Mouse (Mus musculus) kidney, adult 18-20 months (tissue): ENCODE data around the gene Plac8.
A peak's percentile ranks its signal among the peaks of the same experiment; 100 is the strongest.

Experiments
- DNase-seq: peaks from one replicate; pipeline ENCODE4 v3.0.0; 2021

Gene Plac8

DNA sequence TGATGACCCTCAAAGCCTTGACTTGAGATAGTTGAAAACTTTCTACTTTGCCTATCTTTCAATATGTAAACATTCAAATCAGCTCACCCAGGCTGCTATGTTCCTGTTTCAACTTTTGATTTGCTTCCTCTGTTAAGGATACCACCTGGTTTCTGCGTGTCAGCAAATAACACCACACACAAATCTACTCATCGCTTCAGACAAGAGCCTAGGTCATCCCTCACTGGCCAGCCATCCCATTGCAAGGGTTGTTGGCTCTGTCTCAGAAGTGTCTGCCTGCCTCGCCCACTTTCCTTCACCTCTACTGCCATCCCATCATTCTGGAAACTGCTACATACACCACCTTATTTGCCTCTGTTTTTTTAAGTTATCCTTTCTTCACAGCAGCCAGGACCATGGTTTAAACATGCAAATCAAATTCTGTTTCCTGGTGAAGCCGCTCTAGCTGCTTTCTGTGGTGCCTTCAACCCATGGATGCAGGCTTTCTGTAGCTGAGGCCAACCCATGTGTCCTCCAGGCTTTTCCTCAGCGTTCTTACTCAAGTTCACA, 6.9 kb upstream of the Plac8 start:
- DNase-seq = no peak

DNA sequence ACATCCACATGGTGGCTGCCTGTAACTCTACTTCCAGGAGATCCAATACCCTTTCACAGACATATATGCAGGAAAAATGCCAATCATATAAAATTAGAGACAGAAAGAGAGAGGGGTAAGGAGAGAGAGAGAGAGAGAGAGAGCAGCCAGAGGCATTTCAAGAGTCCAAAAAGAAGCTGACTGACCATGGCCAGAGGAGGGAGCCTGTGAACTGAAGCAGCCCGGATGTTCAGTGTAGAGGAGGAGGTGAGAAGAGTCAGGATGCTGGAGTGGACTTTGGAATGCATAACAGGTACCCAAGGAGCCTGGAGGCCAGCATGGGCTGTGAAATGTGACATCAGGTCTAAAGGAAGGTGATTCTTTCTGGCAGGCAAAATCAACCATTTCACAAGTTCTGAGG, 2.7 kb upstream of the Plac8 start:
- DNase-seq = no peak

DNA sequence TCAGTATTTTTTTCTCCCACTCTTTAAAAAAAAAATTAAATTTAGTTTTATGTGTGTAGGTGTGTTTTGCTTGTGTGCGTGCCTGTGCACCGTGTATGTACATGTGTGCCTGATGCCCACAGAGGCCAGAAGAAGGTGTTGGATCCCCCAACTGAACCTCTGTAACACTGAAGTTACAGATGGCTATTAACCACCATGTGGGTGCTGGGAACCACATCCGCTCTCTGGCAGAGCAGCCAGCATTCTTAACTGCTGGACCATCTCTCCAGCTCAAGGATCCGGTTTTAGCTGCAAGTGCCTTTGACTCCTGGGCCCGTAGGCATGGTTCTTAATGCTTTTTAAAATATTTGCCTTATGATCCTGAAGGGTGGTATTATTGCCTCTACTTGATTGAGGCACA, 1.2 kb upstream of the Plac8 start:
- no peak for DNase-seq

DNA sequence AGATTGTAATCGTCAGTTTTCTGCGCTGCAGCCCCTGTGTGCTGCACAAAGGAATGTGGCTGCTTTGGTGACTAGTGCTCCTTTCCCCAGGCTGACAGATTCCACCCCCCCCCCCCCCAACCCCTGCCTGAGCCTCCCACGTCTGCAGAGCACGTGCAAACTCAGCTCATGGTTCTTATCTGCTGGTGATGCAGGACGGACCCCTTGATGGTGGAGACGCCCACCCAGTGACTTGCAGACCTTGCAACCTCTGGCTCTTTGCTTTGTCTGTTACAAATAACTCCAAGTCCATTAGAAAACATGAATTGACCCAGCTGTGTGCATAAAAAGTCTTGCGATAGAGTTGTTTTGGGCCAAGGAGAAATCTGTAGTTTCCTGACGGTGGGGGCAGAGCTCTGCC, 1.3 kb downstream of the Plac8 start:
- no peak for DNase-seq

DNA sequence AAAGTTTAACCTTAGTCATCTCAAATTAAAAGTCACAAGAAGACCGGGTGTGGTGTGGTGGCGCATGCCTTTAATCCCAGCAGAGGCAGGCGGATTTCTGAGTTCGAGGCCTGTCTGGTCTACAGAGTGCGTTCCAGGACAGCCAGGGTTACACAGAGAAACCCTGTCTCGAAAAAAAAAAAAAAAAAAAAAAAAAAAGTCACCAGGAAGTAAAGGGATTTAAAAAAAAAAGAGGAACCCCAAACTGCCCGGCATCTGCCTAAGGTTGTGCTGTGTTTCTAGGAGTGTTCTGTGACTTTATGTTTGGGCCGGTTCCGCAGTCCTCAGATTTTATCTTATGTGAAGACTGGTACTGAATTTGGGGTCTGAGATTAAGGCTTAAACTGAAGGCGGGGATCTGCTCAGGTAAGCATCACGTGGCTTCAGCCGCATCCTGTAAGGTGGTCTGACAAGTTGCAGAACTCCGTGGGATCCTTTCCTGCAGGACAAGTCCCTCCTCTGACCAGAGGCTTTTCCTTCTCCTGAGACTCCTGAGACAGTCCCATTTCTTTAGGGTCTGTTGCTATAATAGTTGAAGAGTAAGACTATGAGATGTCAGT, 1.9 kb downstream of the Plac8 start:
- no peak for DNase-seq

DNA sequence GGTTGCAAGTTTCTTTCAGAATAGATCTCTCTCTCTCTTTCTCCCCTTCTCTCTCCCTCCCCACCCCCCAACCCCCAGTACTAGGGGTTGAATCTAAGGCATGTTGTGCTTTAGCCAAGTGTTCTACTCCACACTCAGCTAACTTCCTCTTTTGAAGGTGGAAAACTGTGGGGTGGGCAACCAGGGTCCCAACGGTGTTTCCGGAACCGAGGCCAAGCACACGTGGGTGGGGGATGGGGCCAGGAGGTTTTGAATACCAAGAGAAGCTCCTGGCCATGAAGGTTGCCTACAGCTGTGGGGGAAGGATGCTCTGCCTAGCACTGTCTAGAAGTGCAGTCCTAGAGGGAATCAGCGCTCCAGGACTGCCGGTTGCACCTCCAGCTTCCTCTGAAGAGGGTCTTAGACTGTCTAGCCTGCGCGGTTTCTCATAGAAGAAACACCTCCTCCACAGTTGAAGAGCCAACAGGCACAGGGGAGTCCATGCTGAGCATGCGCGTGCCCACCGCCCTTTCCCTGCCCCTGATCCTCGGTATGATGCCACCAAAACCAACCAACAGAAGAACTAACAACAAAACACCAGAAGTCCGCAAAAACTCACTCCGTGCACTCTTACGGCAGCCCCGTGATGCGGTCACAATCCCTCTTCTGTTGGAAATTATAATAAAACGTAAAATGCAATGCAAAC, 2.7 kb downstream of the Plac8 start:
- DNase-seq = no peak

DNA sequence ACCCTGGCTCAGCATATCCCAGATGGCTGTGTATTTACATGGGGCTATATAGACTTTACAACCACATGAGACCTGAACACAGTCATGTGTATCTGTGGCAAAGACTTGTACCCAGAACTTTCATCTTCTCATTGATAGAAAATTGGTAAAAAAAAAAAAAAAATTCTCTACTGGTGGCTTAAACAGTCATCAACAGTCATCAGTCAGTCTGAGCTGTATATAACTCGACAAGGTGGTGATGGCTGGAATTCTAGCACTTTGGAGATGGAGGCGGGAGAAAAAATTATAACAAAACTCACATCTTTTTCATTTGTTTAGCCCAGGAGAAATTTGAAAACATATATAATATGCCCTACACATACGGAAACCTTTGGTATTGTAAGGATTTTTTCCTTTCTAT, 3.2 kb downstream of the Plac8 start:
- no peak for DNase-seq

DNA sequence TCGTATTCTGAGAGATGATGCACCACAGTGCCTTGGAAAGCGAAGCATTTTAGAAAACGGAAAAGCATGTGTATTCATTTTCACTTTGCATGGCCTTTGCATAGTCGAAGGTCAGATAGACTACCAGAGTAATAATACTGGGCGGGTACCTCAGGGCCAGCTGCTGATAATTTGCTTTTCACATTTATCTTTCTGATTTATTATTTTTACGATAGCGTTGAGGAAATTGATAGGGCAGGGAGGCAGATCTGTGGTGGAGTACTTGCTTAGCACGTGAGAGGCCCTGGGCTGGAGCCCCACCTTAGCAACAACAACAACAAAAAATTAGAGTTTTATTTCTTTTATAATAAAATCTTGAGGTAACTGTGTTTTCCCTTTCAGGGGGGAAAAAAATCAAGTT, 3.9 kb downstream of the Plac8 start:
- DNase-seq = no peak

DNA sequence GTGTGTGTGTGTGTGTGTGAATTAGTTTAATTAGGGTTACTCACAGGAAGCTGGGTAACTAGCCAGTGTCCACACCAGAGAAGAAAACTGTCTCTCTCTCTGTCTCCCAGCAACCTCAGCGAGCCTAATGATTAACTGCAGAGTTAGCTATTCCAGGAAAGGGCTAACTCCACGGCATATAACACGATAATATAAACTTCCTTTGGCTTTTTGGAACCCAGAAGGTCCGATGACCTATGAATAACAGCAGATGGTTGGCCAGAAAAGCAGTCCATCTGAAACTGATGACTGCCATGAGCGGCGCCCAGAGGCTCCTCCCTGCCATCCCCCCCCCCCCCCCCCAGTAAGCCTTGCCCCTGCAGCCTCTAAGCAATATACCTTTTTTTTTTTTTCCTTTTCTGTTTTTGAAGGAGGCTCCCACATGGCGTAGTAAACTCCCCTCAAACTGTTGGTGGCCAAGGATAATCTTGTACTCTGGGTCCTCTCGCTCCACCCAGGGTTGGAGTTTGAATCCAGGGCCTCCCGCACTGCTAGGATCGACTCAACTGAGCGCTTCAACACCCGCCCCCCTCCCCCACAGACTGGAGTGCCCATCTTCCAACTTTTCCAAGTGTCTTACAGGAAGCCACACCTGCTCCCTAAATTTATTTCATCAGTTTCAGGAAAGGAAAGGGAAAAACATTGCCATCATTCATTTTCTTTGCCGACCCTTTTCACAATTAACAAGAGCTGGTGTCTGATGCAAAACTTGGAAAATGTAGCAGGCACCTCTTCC, 4.6 kb downstream of the Plac8 start:
- peak; percentile 38 for DNase-seq

DNA sequence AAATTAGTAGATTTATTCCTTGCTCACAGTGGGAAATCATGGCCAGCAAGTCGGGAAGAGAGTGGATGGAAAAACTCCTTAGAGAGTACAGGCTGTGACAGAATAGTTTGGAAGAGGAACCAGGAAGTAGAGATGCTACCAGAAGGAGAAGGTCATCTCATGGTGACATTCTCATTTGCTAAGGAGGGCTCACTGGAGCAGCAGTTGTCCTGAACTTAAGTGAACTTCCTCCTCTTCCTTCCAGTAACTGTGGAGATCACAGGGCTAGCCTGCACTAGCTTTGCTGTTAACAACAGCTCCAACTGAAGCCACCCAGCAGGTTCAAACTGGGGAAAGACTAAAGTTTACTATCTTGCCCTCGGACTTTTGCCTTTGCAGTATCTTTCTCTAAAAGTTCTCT, 5.2 kb downstream of the Plac8 start:
- DNase-seq = peak; percentile 22

DNA sequence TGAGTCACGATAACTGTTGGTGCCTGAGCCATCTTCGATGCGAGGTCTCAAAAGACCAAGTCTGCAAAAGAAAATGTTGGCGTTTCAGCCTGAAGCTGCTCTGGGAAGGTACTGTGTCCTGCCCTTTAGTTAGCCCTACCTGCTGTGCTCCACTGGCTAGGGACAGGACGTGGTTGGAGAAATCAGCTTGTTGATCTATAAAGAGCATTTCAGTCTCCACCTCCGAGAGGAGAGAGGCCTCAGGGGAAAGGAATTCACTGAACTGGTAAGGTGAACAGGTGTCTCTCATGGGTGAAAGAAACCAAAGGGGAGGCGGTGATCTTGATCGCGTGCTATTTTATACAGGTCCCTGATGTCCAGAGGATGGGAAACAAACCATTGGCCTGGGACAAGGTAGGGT, 9.3 kb downstream of the Plac8 start:
- DNase-seq = no peak

DNA sequence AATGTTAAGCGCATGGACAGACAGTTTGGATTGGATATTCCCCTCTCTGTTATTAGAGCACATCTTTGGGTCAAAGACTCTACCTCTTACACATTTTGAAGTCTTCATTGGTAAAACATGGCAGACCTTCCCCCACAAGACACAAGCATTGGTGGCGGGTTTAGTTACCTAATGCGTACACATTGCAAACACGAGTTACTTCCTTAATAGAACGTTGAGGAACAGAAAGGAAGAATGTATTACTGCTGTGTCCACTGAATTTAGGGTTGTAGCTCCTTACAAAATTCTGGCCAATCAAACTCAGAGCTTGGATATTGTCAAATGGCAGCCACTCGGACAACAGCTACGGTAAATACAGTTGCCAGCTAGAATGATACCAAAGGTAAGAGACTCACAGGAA, 12.7 kb downstream of the Plac8 start:
- DNase-seq = no peak

DNA sequence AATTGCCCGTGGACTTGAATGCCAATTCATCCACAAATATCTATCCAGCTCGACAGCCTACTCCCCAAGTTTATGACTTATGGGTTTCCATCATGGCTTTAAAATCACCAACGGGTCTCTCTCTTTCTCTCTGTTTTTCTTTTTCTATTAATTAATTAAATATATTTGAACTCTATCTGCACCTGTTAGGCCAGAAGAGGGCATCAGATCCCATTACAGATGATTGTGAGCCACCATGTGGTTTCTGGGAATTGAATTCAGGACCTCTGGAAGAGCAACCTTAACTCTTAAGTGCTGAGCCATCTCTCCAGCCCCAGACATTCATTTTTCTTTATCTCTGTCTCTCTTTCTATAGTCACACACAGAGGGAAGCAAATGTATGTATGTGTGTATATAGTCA, 13.3 kb downstream of the Plac8 start:
- no peak for DNase-seq

DNA sequence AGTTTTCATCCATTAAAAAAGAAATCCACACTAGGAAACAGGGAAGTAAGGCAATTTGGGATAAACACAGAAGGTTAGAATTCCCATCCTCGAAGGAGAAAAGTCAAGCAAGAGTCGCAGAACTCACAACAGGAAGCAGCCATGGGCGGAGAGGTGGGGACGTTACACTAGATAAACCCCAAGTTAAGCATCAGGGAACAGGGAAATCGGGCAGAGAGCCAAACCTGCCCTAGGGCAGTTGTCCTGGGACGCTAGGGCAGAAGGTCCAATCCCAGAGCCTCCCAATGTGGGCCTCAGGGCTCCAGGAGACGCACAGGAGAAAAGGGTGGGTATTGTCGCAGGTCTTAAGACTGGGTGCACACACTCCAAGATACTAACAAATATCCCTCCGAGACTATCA, 14.5 kb downstream of the Plac8 start:
- no peak for DNase-seq

DNA sequence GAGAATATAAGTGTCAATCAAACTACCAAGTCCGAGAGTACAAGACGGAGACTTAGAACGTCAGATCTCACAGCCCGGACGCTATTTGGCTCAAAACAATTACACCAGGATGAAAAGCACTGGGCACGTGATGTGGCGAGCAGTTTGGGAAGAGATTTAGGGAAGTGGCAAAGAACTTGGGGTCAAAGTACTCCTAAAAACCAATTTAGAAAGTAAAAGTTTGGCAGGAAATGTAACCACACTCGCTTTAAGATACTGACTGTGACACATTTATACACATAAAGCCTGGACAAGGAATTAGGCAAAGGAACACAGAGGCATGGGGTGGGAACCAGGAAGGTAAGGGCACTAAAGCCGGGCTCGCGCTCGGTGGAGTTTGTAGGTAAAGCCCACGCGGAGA, 15.0 kb downstream of the Plac8 start:
- DNase-seq = no peak

DNA sequence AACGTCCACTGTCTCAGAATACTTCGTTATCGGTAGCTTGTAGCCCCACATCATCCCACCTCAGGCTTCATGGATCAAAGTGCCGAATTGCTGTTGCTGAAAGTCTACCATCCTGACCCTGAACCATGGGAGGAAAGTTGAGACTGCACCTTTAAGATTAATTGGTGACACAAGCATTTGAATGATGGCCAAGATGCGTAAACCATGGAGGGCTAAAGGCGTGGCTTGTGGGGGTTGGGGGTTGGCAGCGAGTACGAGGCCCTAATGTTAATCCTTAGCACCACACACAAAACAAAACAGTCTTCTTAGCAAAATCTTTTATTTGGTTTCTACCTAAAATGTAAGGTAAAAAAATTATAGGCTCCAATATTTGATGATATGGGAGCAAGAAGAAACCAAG, 18.6 kb downstream of the Plac8 start:
- DNase-seq = no peak

DNA sequence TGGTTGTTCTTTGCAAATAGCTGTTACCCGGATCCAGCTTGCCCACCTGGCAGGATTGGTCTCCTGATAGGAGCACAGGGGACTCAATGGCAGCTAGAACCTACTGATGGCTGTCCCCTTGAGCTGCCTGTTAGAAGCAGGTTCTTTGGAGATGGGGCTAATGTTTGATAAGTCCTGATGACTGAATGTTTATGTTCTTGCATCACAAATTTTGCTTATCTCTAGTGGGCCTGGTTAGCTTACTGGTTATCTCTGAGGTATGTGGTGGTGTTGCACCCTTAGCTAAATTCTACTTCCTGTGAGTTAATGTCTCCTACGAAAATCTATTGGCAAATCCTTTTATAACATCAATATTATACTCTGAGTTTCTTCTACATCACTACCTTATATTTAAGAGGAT, 20.1 kb downstream of the Plac8 start:
- DNase-seq = no peak

DNA sequence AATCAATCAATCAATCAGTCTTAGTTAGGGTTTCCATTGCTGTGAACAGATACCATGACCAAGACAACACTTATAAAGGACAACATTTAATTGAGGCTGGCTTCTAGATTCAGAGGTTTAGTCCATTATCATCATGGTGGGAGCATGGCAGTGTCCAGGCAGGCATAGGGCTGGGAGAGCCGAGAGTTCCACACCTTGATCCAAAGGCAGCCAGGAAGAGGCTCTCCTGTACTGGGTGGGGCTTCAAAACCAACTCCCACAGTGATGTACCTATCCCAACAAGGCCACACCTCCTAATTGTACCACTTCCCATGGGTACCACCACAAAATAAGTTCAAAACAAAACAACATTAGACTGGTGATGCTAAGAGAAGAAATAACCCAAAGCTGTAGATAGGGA, 21.9 kb downstream of the Plac8 start:
- DNase-seq = no peak

DNA sequence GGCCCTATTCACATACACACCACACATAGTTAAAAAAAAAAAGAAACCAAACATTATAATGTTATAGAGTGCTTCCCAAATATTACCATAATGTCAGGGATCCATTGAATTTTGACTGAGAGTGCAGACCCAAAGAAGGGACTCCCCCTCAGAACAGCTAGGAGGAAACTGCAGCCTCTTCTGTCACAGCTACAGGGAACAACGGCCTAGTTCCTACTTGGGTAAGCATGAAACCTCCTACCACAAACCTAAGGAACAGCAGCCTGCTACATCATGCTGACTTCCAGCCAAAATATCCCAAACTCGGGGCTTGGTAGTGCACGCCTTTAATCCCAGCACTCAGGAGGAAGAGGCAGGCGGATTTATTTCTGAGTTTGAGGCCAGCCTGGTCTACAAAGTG, 22.7 kb downstream of the Plac8 start:
- DNase-seq = no peak

DNA sequence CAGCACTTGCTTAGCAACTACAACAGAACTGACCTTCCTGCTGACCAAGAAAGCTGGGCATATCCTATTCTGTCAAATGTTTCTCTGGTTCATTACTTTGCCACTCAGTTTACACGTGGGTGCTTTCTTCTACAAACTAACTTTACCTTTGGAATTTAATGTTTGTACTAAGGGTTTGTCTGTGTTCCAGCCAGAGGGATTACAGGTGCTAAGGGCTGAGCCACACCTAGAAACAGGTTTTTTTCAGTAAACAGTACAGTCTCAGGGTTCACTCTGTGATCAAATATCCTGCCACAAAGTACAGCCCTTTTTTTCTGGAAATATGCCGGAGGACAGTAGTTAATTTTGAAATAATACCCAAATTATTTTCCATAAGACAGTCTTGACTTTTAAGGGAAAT, 23.8 kb downstream of the Plac8 start:
- no peak for DNase-seq

DNA sequence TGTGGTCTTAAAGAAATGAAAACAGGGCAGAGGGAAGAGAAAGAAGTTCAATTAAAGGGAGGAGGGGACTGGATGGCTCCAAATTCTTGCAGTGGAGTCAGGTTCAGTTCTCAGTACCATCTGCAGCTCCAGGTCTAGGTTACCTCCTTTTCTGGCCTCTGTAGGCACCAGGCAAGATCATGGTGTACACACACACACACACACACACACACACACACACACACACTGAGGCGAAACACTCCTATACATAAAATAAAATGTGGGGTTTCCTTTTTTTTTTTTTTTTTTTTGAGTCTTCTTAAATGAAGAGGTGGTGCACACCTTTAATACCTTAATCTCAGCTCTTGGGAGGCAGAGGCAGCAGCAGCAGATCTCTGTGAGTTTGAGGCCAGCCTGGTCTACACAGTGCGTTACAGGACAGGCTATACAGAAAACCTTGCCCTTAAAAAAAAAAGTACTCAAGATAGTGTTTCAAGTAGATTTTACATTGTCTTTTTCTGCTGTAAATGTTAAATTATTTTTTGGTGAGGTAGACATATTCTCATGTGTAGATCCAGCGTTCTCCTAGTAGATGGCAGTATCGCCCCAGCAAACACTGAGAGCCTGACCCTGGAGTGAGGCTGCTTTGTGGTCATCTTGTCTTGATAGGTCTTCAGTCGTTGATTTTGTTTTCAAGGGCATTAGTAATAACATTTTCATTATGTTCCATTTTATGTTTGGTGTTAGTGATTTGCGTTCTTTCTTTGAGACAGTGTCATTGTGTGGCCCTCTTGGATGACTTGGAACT, 25.6 kb downstream of the Plac8 start:
- no peak for DNase-seq

DNA sequence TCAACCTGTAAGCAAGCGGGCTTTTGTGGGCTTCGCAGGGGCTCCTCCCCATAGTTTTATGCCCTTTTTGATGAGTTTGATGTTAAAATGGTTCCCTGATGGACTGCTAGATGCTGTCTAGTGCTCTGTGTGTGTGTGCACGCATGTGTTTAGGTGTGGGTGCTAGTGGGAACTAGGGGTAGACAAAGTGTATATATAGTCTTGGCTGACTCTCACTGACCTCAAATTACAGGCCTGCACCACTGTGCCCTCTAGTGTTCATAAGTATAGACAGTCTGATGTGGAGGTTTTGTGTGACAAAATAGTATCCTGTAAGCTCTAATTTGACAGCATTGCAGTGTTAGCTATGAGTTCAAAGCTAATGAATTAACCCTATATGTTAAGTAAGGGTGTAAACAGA, 35.4 kb downstream of the Plac8 start:
- DNase-seq = peak; percentile 15

DNA sequence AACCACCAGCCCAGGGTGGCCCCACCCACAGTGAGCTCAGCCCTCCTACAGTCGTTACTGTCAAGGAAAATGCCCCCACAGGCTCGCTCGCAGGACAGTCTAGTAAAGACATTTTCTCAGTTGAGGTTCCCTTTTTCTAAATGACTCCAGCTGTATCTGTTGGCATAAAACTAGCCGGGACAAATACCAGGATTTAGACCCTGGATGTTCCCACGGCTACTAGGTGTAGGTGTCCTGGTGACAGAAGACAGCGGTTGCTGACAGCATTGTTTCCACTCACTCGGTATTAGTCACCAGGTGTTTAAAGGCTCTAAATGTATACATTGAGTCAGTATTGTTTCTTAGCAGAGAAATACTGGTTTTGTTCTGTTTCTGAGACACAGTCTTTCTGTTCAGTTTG, 36.2 kb downstream of the Plac8 start:
- DNase-seq = no peak
